Mouse (Mus musculus) spleen, embryonic (tissue): ENCODE measurements around the gene Iars.

Experiments used
- CTCF ChIA-PET: fragments of 350-600 bp; sonication (Branson Sonifier 250); formaldehyde crosslinking; loops from one replicate; lab custom pipeline; 2022; lab: Charles Lee

Iars gene

GRCm38 (mm10) chr13:49681351-49682232 lies at the start of gene Iars:
Iars (plus strand) TSS chr13:49682100.
- CTCF ChIA-PET: no interaction called here

- CTCF ChIA-PET: no interaction called here
Observed at GRCm38 (mm10) chr13:49639965-49640364, 41.9 kb upstream of the Iars start.

DNA sequence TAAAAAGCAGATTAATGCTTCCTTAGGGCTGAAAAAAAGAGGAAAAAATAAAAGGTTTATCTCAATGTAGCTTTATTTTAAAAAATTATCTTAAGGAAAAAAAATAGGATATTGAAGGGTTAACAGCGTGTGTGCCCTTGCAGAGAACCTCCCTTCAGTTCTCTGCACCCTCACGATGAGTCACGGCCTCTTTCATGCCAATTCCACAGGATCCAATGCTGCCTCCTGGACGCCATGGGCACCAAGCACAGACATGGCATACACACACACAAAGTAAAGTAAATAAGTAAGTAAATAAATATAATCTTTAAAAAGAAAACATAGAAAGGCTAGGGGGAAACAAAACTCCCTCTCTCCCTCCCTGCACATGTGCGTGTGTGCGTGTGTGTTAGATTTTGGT lies 39.2 kb upstream of the Iars start:
- CTCF ChIA-PET: no interaction called here

GRCm38 (mm10) chr13:49643669-49644362 lies 38.1 kb upstream of the Iars start:
- CTCF ChIA-PET: no interaction called here

GRCm38 (mm10) chr13:49644731-49645529 lies 37.0 kb upstream of the Iars start:
- CTCF ChIA-PET: interaction anchor here (0.7 kb wide), 1 partner anchor 23 kb away, joined by 3 read pairs; no protein-coding TSS in a partner anchor

DNA sequence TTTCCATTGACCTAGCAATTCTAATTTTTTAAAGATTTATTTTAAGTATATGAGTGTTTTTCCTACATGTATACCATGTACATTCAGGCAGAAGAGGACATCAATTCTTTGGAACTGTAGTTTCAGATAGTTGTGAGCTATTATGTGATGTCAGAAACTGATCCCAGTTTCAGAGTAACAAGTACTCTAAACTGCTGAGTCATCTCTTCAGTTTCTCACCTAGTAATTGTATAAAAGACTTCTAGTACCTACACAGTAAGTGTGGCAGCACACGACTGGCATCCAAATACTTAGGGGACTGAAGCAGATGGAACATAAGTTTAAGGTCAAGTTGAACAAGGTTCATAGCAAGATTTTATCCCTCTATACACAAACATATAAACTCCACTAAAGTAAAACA lies 35.9 kb upstream of the Iars start:
- CTCF ChIA-PET: interaction anchor here (1.1 kb wide), 1 partner anchor 126 kb away, joined by 3 read pairs; no protein-coding TSS in a partner anchor

- CTCF ChIA-PET: no interaction called here
Observed at GRCm38 (mm10) chr13:49651136-49651535, 30.8 kb upstream of the Iars start.

- CTCF ChIA-PET: interaction anchor here (1.1 kb wide), 1 partner anchor 29 kb away, joined by 3 read pairs; no protein-coding TSS in a partner anchor
Observed at GRCm38 (mm10) chr13:49651781-49652351, 30.0 kb upstream of the Iars start.

DNA sequence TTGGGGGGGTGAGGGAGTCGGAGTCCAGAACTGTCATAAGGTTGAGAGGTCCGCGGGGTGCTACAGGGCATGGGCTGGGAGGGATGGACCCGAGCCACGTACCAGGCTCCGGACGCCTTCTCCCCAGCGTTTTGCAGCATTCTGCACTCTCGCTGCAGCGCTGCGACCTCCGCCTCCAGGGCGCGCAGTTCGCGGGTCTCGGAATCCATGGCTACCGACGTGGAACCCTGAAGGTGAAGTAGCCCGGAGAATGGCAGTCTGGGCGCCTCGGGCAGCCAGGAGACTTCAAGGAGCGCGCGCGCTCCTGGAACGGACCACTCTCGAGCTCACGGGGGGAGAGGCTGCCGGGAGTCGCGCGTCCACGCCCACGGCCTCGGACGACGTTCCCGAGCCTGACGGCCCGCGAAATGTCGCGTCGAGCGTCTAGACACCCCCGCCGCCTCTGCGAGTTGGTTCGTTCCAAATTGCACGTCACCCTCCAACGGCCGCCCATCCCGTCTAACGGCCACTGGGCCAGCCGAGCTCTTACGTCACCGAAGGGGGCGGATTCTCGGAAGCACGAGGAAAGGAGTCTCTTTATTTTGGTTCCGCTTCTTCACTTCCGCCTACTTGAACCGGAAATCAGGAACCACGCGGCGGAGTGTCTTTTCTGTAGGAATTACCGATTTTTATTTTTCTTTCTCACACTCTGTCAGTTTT lies 29.3 kb upstream of the Iars start, which contains the start of the genes Cenpp and Nol8:
Gene Cenpp, minus strand, starts transcription at position 305 of the 699 bp plus-strand sequence.
Gene Nol8, plus strand, starts transcription at position 598 of the 699 bp plus-strand sequence.
- CTCF ChIA-PET: interaction anchor here (1.1 kb wide), 1 partner anchor 30 kb away, joined by 3 read pairs; no protein-coding TSS in a partner anchor

DNA sequence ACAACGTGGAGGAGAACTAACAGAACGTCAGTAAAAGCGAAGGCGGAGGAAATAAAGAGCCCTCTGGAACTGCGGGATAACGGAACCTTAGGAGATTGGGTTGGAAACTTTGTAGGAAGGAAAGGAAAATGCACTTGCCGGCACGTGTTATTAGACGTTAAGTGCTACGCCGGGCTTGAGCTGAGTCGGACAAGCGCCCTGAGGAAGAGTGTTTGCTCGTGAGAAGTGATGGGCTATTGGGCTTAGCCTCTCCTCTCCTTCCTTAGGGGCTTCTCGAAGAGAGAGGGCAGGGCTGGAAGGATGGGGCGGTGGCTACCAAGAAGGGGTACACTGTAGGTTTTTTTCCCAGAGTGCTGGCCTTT lies 28.7 kb upstream of the Iars start:
- CTCF ChIA-PET: no interaction called here

GRCm38 (mm10) chr13:49677793-49678192 lies 4.1 kb upstream of the Iars start:
- CTCF ChIA-PET: no interaction called here

- CTCF ChIA-PET: no interaction called here
Observed at GRCm38 (mm10) chr13:49682233-49682846, 440 bp downstream of the Iars start.

- CTCF ChIA-PET: interaction anchor here (0.5 to 0.6 kb wide), 2 partner anchors 446 to 579 kb away, joined by 4 read pairs; no protein-coding TSS in a partner anchor
Observed at GRCm38 (mm10) chr13:49684266-49684665, 2.4 kb downstream of the Iars start.

GRCm38 (mm10) chr13:49691056-49691455 lies 9.2 kb downstream of the Iars start:
- CTCF ChIA-PET: no interaction called here

DNA sequence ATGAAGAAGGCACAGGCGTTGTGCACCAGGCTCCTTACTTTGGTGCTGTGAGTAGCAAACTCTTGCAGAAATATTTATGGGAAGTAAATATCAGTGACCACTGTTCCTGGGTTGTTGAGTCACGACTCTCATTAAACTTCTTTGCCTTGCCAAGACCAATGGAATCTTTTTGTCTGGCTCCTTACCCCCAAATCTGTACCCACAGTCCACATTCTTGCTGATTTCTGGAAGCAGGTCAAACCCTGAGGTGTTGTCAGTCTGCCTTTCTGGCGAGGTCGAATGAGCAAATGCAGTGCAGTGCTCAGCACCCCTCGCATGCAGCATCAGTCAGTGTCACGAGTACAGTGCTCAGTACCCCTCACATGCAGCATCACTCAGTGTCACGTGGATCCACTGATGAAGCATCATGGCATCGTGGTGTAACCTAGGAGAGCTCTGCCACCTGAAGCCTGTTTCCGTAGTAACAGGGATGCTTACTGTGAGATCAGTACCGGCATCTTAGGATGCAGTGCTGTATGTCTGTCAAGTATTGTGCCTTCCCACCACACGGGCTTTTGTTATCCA lies 21.4 kb downstream of the Iars start:
- CTCF ChIA-PET: no interaction called here

GRCm38 (mm10) chr13:49706032-49706690 lies 24.3 kb downstream of the Iars start:
- CTCF ChIA-PET: no interaction called here

DNA sequence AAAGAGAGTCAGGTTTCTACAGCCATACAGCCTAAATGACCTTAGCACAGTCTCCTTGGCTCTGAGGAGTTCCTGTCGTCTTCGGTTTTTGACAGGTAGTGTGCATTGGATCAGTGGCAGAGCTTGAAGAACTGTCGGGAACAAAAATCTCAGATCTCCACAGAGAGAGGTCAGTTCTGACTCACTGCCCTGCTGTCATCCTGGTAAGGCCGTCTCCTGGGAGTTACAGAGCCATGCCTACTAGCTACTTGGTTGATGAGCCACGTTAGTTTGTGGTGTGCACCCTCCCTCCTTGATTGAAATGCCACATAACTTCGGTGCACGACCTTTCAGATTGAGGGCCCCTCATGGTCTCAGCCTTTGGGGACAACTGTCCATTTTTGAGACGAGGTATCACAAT lies 26.4 kb downstream of the Iars start:
- CTCF ChIA-PET: no interaction called here

GRCm38 (mm10) chr13:49712047-49712721 lies 30.3 kb downstream of the Iars start:
- CTCF ChIA-PET: no interaction called here

GRCm38 (mm10) chr13:49719310-49719709 lies 37.4 kb downstream of the Iars start:
- CTCF ChIA-PET: no interaction called here
